Mouse (Mus musculus) adrenal gland, postnatal 10 days (tissue): ENCODE results near the gene Krtap19-9b. TPM values are rescaled to one million over a fixed set of nuclear protein-coding genes. Genes with fewer than 3 reads are reported as not detected.
A peak's percentile ranks its signal among the peaks of the same experiment; 100 is the strongest.

Source experiments
- DNase-seq: peaks from one replicate; pipeline ENCODE4 v3.0.0; 2021; ENCODE audit warnings: mixed read lengths
- long read RNA-seq, 2 experiments: library from polyadenylated mRNA; stranded (forward); transcript quantifications; one replicate each; pipeline ENCODE4 v2.0.0; 2021
- total RNA-seq, 2 experiments: library from RNA; stranded (reverse); gene quantifications; 2 replicates each; pipeline ENCODE4 v1.2.3; 2021

Krtap19-9b gene
- not detected for total RNA-seq
- long read RNA-seq, experiment 1 = 0 reads
- long read RNA-seq, experiment 2 = 0 reads

- DNase-seq = no peak
Measured at GRCm38 (mm10) chr16:88932165-88932564, at the start of gene Krtap19-9b. Krtap19-9b (minus strand) TSS chr16:88932265.

DNA sequence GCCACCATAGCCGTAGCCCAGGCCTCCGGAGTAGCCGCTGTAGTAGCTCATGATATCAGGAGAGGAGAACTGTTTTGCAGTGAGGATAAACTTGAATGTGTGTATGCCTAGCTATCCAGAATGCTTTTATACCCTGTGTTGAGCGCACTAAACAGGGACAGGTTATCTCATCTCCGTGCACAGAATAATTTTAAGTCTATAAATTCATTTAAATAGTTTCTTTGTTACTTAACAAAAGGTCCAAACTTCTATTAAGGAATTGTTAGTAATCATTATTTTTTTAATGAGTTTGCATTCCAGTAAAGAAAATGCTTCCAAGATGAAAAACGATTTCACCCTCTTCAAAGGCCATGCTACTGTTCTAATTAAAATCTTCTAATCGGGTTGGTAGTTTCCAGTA, 30.7 kb upstream of the Krtap19-9b start, which contains the start of gene Krtap16-3:
Gene Krtap16-3 (minus strand): TSS at position 101 of the 400 bp plus-strand sequence.
- DNase-seq = no peak

DNA sequence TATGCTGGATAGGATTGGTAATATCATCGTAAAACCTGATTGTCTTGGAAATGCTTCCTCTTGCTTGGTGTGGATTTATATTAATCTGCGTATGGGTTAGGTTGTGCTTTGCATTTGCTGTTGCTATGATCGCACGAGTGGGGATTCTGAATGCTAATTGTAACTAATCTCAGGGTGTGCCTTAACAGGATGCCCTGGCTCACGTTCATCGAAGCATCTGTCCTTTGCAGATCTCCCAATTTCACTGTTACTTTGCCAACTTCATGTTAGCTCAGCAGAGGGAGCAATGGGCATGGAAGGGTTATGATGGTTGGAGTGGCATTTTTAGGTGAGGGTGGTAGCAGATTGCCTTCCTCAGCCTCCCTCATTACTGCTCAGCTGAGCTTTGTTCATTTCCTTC, 9.0 kb upstream of the Krtap19-9b start:
- DNase-seq = no peak

GRCm38 (mm10) chr16:88938252-88938651, 6.2 kb upstream of the Krtap19-9b start:
- DNase-seq = peak; percentile 4

- no peak for DNase-seq
Measured at GRCm38 (mm10) chr16:88896357-88896756, 35.7 kb downstream of the Krtap19-9b start, which contains the start of gene Krtap19-5. Krtap19-5 (minus strand) TSS chr16:88896457.

DNA sequence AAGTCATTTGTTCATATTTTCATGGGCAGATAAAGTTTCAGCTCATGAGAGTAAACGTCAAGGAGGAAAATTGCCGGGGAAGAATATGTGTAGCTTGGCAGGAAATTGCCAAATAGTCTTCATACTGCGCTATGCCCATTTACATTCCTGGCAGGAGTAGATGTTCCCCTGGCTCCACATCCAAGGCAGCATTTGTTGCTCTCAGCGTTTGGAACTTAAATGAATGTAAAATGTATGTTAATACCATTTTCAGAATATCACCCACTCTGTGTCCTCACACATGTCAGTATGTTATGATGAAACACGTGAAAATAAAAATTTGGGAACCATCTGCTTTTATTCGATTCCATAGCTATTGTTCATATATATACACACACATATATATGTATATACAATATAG, 45.2 kb downstream of the Krtap19-9b start:
- DNase-seq = no peak

DNA sequence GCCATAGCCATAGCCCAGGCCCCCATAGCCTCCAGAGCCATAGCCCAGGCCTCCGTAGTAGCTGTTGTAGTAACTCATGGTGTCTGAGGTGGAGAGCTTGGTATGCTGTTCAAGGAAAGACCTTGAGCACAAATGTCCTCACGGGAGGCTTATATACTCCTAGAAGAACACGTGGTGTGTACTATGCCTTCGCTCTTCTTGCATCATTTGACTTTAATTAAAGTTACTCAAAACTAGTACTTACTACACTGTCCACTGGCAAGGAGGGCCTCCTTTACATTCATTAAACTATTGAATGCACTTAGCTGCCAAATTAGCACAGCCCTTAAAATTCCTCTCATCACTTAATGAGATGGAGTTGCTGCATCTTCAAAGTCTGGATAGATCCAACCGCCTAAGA, 47.1 kb downstream of the Krtap19-9b start, which contains the start of gene Krtap19-4:
Gene Krtap19-4 (minus strand): TSS at position 101 of the 400 bp plus-strand sequence.
- DNase-seq = no peak

Other genes starting within 250 kb of the Krtap19-9b start
- not detected for gene 2310061N02Rik, start 224.3 kb downstream of the Krtap19-9b start, total RNA-seq
- not detected for gene Krtap13-1, start 203.4 kb downstream of the Krtap19-9b start, total RNA-seq
- not detected for gene Krtap13, start 180.6 kb downstream of the Krtap19-9b start, total RNA-seq
- gene 2310034C09Rik, start 173.4 kb downstream of the Krtap19-9b start, total RNA-seq = not detected
- not detected for gene 2310057N15Rik, start 158.1 kb downstream of the Krtap19-9b start, total RNA-seq
- not detected for gene Gm5965, start 154.4 kb downstream of the Krtap19-9b start, total RNA-seq
- not detected for gene Gm20741, start 120.0 kb downstream of the Krtap19-9b start, total RNA-seq
- gene Krtap15, start 112.0 kb downstream of the Krtap19-9b start, total RNA-seq = not detected
- gene Krtap14, start 106.1 kb downstream of the Krtap19-9b start, total RNA-seq = not detected
- not detected for gene Krtap19-1, start 62.9 kb downstream of the Krtap19-9b start, total RNA-seq
- gene Krtap19-2, start 58.0 kb downstream of the Krtap19-9b start, total RNA-seq = not detected
- not detected for gene Krtap19-3, start 54.2 kb downstream of the Krtap19-9b start, total RNA-seq
- gene Krtap19-4, start 47.2 kb downstream of the Krtap19-9b start, total RNA-seq = not detected
- gene Krtap19-5, start 35.8 kb downstream of the Krtap19-9b start, total RNA-seq = not detected
- not detected for gene Krtap16-3, start 30.6 kb upstream of the Krtap19-9b start, total RNA-seq
- gene Krtap22-2, start 78.5 kb upstream of the Krtap19-9b start, total RNA-seq = not detected
- not detected for gene Gm10229, start 83.0 kb upstream of the Krtap19-9b start, total RNA-seq
- not detected for gene Krtap6-1, start 99.4 kb upstream of the Krtap19-9b start, total RNA-seq
- gene Gm10228, start 109.2 kb upstream of the Krtap19-9b start, total RNA-seq = not detected
- gene Krtap6-5, start 115.6 kb upstream of the Krtap19-9b start, total RNA-seq = not detected
- not detected for gene 1110025L11Rik, start 131.7 kb upstream of the Krtap19-9b start, total RNA-seq
- gene Krtap6-3, start 151.8 kb upstream of the Krtap19-9b start, total RNA-seq = not detected
- not detected for gene Gm6358, start 208.6 kb upstream of the Krtap19-9b start, total RNA-seq
- gene Gm10061, start 218.8 kb upstream of the Krtap19-9b start, total RNA-seq = not detected
- not detected for gene Gm9789, start 225.7 kb upstream of the Krtap19-9b start, total RNA-seq
- not detected for gene Gm7735, start 237.2 kb upstream of the Krtap19-9b start, total RNA-seq
- not detected for gene 1110057P08Rik, start 242.5 kb upstream of the Krtap19-9b start, total RNA-seq